Mouse (Mus musculus): ENCODE measurements around the gene Ece1.
A peak's percentile ranks its signal among the peaks of the same experiment; 100 is the strongest.

The Ece1 gene

GRCm38 (mm10) chr4:137862019-137862418 lies at the start of gene Ece1:
Ece1 (plus strand) TSS chr4:137862237.
- DNase-seq = peak; percentile 94 to 95

- DNase-seq = no peak
These were observed 48.9 kb upstream of the Ece1 start for GRCm38 (mm10) chr4:137812946-137813708.

DNA sequence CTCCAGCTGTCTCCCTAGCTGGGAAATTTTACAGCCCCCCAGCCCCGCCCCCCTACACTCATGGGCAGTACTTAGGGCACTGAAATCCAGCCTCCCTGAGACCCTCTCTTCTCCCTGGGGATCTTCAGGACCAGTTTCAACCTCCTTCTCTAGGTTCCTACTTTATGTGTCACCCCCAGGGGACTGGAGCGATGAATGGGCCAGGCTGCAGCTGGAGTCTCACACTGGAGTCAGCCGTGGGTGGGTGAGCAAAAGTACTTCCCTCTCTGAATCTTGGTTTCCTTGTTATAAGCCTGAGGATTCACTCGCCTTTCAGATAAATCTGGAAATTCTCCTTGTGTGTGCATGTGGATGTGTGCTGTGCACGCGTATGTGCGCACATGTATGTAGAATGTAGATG lies 47.9 kb upstream of the Ece1 start:
- DNase-seq = no peak

GRCm38 (mm10) chr4:137815473-137815872 lies 46.6 kb upstream of the Ece1 start:
- DNase-seq = no peak

DNA sequence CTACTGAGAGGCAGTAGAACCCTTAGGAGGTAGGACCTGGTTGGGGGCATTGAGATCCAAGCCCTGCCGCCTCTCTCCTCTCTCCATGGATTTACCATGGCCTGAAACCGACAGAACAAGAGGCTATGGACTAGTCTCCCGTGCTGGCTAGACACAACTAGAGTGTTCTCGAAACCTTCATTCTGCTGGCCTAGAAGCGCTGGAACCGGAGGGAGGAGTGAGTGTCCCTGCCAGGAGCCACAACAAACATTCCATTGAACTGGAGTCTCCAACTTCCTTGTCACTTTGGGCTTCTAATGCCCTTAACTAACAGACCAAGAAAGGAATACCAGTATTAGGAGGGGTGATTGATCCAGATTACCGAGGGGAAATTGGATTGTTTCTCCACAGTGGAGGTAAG lies 45.8 kb upstream of the Ece1 start:
- no peak for DNase-seq

DNA sequence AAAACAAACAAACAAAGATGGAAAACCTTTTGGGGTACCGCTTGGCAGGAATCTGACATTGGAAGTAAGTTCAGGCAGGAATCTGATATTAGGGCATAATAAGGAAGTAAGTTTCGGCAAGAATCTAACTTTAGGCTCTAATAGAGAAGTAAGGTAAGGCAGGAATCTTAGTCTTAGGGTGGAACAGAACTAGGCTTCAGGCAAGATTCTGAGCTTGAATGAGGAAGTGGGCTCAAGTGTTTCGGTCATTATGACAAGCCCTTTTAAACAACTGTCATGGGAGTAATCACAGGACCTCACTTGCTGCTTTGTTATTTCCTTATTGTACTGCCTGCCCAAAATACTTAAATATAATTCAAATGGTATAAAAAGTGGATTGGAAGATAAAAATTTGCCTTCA lies 43.7 kb upstream of the Ece1 start:
- DNase-seq = no peak

DNA sequence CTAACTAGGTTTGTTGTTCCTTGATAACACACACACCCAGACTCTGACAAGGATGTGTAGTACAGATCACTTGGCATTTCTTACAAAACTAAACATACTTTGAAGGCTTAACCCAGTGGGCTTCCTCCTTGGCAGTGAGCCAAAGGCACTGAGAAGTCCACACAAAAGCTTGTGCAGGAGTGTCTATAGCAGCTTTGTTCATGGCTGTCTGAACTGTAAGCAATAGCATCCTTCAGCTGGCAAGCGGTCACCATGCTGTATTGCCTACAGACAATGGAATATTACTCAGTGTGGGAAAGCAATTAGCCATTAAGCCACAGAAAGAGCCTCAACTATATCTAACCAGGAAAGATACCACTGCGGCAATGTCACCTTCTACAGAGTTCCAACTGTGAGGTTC lies 42.5 kb upstream of the Ece1 start:
- no peak for DNase-seq

GRCm38 (mm10) chr4:137820721-137821120 lies 41.3 kb upstream of the Ece1 start:
- DNase-seq = no peak

GRCm38 (mm10) chr4:137822537-137822936 lies 39.5 kb upstream of the Ece1 start:
- DNase-seq = no peak

DNA sequence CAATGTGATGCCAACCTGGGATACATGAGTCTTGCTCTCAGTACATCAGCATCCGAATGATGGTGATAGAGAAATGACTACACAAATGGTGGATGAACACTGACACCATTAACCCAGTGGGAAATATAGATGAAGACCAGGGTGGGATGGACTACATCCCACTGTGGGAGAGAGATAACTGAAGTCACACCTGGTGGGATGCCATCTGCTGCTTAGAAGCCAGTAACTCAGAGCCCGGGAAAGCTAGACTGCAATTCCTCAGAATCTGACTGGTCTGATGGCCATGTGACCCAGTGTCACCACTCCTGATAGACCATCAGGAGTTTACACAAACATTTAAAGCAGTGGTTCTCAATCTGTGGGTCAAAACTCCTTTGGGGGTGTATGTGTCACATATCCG lies 38.5 kb upstream of the Ece1 start:
- peak in 1 of 2 experiments; percentile 55 for DNase-seq

DNA sequence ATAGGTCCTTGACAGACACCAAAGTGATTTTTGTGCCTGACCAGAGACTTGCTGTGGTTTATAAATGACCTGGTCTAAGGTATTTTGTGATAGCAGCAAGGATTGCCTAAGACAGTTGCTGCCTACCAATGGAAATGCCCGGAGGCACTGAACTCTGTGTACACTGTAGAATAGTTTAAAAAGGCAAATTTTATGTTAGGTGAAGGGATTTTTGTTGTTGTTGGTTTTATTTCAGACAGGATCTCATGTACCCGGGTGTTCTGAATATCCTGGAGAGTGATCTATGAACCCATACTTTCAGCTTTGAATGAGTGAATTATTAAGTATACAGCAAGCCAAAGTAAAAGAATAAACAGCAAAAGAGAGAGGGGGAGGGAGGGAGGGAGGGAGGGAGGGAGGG lies 37.2 kb upstream of the Ece1 start:
- no peak for DNase-seq

DNA sequence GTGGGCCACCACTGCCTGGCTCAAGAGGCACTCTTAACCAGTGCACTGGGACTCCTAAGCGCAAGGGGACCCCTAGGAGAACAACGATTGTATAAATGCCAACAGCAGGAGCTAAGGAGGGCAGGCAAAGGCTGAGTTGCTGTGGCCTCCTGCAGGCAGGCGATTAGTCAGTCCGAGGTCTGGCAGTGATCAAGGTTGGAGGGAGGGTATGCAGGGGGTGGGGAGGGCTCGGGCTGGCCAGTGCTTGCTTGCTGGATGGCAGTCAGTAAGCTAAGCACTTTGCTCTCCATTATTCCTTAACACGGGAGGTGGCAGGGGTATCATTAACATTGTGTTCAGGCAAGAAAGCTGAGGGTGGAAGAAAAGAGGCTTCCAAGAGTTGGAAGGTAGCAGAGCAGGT lies 31.7 kb upstream of the Ece1 start:
- DNase-seq = no peak

DNA sequence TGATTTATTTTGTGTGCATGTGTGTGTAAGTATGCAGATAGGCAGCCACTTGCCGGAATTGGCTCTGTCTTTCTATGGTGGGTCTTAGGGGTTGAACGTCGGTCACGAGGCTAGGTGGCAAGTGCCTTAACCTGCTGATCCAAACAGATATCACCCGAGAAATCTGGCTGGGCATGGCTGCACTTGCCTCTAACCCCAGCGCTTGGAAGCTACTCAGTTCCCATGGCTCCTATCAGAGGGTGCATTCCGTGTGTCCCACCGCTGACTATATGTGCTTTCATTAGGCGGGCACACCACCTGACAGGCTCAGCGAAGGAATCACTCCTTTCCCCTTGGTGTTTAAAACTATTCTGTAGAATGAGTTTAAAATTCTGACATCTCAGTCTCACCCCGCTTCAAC lies 30.4 kb upstream of the Ece1 start:
- no peak for DNase-seq

DNA sequence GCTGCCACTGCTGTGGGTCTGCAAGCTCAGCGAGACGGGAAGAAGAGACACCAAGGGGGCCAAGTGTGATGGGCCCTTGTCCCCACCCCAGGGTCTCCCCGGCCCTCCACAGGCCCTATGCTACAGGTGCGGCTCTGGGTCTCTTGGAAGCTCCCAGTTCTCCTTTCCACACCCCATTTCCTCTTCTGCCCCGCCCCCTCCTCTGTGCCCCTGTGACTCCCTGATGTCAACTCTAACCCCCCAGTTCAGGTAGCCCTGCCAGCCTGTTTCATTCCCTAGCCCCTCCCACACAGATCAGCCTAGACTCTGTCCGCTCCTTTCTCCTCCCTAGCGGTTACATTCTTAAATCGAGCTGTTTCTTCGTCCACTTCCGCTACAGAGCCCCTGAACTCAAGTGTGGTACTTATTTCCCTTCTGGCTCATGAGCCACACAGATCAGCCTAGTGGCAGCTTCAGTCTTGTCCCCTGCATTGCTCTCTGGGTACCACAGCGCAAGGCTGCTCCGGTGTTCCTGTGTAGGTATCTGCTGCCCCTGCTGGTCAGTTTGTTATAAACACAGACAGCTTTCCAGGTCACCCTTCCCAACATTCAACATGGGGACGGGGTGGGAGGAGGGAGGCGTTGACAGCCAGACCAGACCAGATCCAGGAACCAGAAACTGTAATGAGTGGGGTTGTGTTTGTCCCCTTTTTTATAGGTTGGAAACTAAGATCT lies 26.3 kb upstream of the Ece1 start:
- peak; percentile 95 for DNase-seq

DNA sequence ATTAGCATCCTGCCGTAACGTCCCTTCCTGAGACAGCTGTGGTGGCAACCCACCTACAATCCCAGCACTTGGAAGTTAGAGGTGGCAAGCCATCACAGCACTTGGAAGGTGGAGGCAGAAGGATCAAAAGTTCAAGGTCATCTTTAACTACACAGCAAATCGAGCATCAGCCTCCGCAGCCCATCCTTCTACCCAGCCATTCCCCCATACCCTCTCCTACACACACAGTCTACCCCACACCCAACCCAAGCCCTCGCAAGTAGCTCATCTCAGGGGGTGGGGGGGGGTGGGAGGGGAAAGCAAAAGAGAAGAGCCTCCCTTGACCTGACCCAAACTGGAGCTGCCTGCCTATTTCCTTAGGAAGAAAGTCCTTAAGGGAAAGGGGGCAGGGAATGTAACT lies 25.3 kb upstream of the Ece1 start:
- DNase-seq = no peak

GRCm38 (mm10) chr4:137837792-137838191 lies 24.2 kb upstream of the Ece1 start:
- DNase-seq = no peak

DNA sequence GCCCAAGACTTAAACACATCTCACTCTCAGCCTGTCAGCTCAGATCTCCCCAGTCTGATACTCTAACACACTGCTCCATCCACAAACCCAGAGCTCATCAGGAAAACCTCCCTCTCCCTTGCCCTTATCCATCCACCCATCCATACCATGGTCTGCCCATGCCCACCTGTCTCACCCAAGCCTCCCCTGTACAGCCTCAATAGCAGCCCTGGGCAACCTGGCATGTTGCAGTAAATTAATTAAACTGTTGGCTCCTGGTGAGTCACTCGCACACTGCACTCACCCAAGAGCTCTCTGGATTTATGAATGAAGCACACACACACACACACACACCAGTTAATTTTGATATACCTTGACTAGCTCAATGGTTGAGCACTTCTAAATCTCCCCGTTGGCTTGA lies 23.2 kb upstream of the Ece1 start:
- DNase-seq = no peak

DNA sequence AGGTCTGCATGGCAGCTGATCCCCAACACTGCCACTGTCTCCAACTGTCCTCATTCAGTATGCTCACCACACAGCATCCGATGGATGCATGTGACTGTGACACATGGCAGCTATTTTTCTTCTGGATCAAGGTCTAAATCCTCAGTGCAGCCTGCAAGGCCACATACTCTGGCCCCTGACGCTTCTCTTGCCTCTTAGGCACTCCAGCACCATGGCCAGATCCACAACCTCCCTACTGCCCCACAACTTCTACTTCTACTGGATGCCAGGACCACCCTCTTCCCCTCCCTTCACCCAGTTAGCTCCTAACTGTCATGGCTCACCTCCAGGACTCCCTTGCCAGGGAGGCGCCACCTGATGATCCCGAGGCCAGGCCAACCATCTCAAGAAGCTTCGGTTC lies 22.6 kb upstream of the Ece1 start:
- DNase-seq = no peak

- DNase-seq = peak; percentile 94
These were observed 17.4 kb upstream of the Ece1 start for GRCm38 (mm10) chr4:137844656-137845055.

GRCm38 (mm10) chr4:137847651-137848050 lies 14.4 kb upstream of the Ece1 start:
- peak; percentile 58 to 59 for DNase-seq

DNA sequence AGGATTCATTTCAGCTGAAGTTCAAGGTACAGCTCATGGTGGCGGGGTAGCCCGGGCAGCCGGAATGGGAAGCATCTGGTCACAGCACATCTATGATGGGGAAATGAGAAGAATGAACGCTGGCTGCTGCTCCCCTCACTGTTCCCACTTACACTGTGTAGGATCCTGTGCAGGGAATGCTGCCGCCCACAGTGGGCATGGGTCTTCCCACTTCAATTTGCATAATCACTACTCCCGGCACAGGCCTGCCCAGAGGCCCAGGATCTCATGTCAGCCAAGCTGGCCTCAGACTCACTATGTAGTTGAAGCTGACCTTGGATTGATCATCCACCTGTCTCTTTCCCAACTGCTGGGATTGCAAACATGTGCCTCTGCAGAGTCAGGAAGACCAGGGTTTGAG lies 11.9 kb upstream of the Ece1 start:
- DNase-seq = no peak

- DNase-seq = peak; percentile 75 to 76
These were observed 10.6 kb upstream of the Ece1 start for GRCm38 (mm10) chr4:137851484-137851883.

DNA sequence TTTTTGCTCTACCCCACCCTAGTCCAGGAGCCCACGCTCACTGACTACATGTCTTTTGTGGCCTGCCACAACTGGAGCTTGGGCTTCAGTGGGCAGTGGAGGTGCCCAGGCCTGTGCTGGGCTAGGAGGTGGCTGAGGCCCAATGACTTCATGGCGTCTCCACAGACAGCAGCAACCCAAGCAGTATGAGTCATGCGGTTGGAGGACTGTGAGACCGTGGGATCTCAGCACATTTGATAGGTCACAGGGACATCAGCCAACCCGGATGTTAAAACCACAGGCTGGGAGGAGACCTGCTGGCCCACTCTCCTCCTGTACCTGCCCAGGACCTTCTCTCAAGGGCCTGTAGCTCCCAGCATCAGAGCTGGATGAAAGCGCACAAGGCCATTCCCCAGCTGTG lies 8.2 kb upstream of the Ece1 start:
- no peak for DNase-seq

- no peak for DNase-seq
These were observed 6.2 kb upstream of the Ece1 start for GRCm38 (mm10) chr4:137855741-137856341.

All from cerebellum, postnatal 10 days (tissue).